Mouse (Mus musculus) induced T-regulatory cell, adult 2 months (primary cell): Measurements from ENCODE around the gene Igf2bp2.

ENCODE experiments used
- DNase-seq: peaks from one replicate; pipeline ENCODE4 v3.0.0-alpha.2; 2012; ENCODE audit warnings: low read depth

The Igf2bp2 gene

DNA sequence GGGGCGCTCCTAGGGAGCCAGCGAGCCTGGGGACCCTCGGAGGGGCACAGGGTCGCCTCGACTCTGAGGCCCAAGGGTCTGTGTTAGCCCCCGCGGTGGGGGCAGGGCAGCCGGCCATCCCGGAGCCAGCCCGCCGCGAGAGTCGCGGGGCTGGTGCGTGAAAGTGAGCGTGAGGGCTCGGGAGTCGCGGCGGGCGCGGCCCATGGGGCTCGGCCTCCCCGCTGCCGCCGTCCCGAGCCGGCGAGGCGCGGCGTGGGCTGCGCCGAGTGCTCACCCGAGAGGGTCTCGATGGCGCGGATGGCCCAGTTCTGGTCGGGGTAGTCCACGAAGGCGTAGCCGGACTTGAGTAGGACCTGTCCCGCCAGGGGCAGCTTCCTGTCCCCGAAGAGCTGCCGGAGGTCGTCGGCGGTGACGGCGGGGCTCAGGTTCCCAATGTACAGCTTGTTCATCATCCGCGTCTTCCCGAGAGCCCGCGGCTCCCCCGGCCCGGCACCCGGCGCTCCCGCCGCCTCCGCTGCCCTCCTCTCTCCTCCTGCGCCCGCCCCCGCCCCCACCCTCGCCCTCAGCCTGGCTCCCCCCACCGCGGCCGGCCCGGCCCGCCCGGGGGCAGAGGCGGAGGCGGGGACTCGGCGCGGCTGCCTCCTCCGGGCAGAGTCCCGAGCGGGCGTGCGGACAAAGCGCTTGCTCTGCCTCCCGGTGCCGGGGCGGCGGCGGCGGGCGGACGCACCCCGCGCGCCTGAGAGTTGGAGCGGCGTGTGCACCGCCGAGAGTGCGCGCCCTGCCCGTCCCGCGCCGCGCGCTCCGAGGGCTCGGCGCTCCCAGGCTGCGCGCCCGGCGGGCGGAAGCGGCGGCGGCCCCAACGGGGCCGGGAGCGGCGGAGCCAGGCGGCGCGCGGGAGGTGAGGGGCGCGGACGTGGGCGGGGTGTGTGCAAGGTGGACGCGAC is at the start of gene Igf2bp2:
Gene Igf2bp2 (minus strand): TSS at position 788 of the 944 bp plus-strand sequence.
- peak; percentile 25 for DNase-seq

DNA sequence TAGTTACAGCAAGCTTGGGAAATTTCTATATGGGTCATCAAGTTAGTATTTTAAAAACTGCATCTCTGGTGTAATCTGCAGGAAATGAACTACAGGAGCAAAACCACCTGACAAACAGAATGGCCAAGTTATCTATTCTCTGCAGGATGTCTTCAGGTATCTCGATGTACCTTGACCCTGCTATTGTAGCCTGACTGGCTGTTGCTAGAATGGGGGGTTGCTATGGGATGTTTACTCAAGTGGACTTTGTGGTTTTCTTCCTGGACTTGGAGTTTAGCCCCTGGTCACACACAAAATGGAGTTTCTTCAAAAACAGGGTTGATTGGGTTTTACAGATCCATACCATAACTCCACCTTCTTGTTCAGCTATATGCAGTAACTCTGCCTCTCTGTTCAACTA is 40.4 kb upstream of the Igf2bp2 start:
- no peak for DNase-seq

DNA sequence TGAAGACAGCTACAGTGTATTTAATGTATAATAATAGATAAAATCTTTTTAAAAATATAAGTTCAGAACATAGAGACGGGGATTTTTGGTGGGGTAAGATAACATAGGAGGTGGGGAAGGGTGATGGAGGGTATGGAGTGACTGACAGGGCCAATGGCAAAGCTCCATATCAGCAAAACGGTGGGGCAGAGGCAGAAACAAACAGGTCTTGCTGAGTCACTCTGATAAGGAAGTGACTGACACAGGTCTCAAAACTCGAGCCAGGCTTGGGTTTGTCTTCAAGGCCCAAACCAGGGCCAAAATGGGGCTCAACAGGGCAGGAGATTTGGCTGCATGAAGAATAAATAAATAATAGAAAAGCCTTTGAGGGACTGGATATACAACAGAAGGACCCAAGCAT is 38.8 kb upstream of the Igf2bp2 start:
- DNase-seq: no peak

DNA sequence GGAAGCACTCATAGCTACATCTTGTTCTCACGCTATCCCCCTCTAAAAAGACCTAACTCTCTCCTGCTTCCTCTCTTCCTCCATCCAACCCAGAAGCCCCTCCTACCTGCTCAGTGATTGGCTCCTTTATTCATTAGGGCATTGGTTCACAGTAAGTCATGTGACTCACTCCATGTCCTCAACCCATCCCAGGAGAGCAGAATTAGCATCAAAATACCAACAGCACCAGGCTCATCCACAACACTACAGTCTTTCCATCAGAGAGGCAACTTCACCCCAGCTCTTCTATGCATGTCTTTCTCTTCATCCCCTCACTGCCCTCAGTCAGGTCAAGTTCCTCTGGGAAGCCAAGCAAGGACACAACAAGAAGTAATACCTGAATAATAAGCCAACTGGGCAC is 37.4 kb upstream of the Igf2bp2 start:
- no peak for DNase-seq

DNA sequence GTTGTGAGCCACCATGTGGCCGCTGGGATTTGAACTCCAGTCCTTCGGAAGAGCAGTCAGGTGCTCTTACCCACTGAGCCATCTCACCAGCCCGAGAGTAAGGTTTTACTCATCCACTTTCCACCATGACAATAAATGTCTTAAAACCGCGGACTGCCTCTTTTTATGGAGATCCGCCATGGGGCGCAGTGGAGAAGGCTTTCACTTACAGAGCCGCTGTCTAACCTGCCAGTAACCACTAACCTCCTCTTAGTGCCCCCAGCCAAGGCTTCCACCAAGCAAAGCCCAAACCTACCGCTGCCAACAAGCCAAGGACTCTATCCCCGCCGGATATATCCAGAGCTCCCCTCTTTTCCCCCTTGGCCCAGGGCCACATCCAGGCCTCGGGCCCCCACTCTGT is 24.3 kb upstream of the Igf2bp2 start:
- DNase-seq: no peak

DNA sequence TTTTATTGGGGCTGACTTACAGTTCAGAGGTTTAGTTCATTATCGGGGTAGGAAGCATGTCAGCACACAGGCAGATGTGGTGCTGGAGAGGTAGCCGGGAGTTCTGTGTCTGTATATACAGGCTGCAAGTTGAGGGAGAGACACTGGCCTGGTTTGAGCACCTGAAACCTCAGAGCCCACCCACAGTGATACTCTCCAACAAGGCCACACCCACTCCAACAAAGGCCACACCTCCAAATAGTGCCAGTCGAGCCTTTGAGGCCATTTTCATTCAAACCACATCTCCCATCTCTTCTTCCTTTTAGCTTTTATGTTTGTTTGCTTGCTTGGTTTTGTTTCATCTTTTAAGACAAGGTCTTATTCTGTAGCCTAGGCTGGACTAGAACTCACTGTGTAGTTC is 22.3 kb upstream of the Igf2bp2 start:
- no peak for DNase-seq

DNA sequence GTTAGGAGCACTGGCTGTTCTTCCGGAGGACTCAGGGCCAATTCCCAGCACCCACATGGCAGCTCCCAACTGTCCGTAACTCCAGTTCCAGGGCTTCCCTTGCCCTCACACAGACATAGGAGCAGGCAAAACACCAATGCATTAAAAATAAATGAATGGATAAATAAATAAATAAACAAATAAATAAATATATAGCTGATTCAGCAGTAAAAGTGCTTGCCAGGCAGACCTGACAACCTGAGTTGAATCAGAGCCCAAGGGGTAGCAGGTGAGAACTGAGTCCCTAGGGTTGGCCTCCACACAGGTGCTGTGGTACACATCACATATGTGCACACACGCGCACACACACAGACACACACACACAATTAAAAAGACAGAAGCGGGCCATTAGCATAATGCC is 21.0 kb upstream of the Igf2bp2 start:
- DNase-seq: no peak

DNA sequence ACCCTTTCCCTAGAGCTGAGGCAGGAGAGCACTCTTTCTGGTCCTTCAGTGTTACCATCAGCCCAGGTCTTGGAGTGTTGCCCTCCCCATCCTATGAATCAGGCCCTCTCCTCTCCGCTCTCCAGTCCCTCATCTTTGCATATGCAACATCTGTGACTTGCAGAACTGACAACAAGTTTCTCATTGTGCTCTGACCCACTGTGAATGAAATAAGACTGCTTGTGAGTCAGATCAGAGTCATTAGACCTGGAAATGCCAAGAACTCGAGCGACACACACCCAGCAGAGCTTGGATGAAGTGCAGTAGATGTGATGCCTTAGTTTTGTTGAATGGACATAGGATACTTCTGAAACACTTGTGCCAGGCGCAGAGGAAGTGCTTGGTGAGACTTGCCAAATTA is 19.2 kb upstream of the Igf2bp2 start:
- DNase-seq: no peak

DNA sequence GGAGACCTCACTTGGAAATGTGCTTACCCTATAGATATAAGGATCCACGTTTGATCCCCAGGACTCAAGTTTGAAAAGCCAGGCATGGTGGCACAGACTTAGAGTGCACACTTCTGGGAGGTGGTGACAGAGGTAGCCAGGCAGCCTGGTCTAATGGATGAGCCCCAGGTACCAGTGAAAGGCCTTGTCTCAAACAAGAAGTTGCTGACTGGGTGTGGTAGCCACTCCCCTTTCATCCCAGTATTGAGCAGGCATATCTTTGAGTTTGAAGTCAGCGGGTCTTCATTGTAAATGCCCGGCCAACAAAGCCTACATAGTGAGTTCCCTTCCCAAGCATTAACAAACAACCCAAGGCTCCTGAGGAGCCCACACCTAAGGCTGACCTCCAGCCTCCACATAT is 15.7 kb upstream of the Igf2bp2 start:
- DNase-seq: no peak

DNA sequence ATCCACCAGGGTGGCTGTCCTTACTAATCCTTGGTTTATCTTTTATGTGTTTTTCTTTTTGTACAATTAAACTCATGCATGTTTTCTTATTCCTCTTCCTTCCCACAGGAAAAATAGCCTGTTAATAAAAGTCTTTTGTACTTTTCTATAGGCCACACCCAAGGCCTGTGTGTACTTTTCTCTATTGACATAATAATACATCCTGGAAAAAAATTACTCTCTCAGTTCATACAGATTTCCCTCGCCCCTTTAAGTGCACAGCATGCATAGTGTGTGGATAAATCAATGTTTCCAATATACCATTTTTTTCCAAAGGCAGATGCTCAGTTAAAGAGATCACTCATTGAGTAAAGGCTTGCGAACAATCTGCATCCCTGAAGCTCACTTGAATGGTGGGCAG is 14.9 kb upstream of the Igf2bp2 start:
- DNase-seq: no peak

DNA sequence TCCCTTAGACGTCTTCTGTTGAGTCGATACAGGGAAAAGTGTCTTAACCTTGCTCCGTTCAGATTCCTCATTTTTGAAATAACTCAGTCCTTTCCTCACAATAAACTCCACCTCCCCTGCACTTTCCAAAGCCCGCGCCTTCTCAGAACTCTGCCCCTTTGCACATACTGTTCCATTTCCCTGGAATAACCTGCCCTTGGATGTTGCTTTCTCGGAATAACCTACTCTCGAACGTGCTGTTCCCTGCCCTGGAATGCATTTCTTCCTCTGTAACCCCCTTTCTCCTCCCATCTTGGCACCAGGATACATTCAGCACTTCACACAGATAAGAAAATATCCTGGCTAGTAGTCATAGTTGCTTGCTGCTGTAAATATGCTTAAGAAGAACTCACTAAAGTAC is 5.6 kb upstream of the Igf2bp2 start:
- DNase-seq: no peak

DNA sequence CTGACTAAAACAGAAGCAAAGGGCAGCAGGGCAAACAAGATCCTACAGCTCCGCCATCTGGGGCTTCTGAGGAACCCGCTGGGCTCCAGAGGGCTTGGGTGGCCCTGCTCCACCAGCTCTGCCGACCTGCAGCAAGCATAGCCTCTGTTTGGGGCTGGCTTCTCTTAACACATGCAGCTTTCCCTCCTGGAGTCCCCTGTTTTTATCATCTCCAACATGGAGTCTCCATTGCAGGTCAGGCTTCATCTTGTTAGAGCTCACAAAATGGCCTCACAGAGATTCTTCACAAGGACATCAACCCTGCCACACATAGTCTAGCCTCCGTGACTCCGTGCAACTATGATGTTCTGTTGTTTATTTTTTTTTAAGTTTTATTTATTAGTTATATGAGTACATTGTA is 2.5 kb upstream of the Igf2bp2 start:
- no peak for DNase-seq

DNA sequence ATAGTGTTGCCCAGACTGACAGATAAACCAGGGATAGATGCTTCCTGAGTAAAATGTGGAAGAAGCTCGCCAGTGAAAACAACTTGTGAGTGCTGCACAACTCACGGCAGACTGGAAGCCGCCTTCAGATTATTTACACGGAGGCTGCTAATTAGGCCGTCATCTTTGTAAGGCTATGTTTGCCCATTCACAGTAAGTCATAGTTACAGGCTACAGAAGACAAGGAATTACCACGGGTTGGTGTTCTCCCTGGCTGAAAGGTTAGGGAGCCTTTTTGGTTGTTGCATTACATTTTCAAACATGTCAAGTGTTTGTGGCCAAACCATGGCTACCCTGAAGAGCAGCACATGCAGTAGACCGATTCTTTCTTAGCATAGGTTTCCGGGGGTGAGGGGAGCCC is 1.3 kb upstream of the Igf2bp2 start:
- DNase-seq: no peak

DNA sequence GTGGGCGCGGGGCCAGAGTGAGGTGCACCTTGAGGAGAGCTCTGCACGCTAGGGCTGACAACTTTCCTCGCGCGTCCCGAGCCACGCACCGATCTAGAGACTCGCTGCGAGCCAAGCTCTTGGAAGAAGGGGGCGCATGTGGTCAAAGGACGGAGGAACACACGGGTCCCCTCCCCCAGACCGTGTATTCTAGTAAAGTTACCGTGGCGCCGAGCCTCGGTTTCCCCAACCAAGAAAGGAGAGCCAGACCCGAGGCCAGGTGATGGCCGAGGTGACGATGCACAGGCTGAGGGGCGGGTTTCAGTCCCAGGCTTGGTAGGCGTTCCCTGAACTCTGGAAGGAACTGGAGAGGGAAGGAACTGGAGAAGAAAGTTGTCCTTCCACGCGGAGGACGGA is 355 bp upstream of the Igf2bp2 start:
- no peak for DNase-seq

DNA sequence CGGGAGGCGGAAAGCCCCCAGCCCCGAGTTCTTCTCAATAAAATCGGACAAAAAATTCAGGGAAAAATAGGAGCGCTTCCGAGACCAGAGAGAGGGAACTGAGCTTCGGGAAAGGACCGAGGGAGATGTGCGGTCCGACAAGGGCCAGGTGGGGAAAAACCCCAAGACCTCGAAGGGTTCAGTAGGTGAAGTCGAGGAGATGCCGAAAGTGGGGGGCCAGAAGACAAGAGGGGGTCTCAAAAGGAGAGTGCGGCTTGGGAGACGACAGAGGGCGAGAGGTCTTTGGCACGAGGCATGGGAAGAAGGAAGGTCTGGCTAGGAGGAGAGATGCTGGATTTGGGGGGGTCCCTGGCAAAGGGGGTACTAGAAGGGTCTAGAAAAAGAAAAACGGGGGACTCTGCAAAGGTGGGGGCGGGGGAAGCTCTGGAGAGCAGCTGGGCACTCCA is 1.0 kb downstream of the Igf2bp2 start:
- peak; percentile 3 for DNase-seq

DNA sequence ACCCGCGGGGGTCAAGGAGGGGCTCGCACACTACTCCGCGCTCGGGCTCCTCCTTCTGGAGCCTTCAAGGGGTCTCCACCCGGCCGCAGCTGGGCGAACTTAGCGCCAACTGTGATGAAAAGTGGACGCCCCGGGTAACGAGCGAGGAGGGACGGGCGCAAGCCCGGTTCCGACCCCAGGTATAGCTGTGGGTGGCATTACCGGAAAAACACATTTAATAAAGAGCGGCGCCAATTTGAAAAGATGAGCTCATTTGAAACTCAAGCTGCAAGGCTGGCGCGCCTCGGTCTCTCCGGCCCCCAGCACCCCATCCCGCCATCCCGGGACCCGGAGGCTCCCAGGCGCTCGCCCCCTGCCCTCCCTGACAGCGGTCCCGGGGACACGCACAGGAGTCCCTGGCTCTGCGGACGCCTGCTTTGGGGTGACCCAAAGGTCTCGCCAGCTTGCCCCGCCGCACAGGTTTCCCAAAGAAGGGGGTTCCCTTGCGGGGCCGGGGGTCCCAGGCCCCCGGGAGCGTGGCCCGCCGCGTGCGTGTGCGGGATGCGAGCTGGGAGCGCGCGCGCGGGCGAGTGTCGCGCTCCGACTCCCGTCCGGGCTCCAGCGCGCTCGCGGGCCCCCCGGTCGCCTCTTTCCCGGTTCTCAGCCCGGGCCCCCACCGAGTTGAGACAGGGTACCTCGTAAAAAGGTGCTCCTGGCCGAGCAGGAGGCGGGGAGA is 1.6 kb downstream of the Igf2bp2 start:
- no peak for DNase-seq

DNA sequence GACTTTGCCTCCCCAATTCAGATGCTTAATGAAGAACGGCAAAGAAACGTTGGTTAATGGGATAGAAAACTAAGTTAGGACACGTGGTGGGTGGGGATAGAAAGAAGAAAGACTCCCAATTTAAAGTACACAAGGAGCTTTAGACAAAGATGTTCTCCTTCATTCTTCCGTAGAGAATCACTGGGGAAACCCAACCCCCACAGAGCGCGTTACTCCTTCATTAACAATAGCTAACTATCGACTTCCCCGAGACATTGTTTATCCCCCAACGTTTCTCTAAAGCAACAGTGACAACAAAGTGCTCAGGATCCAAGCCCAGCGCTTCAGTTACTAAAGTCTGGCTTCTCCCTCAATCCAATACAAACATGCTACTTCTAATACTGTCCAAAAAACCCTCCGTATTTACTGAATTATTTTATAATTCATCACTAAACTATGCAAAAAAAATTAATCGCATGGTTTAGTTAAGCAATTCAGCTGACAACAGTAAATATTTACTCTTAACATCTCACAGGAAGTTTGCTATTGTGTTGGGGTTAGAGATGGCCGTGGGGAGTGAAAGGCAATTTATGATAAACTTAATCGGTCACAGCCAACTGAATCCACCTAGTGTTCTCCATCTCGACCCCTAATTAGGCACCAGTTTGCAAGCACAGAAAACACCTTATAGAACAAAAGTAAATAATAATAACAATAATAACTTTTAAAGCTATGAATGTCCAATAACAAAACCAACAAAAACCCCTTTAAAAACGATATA is 2.5 kb downstream of the Igf2bp2 start:
- no peak for DNase-seq

DNA sequence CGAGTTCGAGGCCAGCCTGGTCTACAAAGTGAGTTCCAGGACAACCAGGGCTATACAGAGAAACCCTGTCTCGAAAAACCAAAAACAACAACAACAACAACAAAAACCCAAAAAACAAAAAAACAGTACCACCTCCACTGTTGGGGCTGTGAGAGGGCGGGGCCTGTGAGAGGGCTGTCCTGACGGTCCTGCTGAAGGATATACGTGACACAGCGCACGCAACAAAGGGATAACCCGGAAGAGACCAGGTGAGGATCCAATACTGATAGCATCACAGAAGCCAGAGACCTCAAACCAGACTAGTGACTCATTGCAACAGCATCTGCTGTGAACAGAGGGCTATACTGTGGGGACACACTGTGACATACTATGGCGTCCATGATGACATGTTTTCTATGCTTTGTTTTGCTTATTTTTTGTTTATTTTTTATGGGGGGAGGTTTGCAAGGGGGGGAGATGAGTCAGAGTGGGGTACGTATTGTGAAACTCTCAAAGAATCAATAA is 10.1 kb downstream of the Igf2bp2 start:
- DNase-seq: no peak

DNA sequence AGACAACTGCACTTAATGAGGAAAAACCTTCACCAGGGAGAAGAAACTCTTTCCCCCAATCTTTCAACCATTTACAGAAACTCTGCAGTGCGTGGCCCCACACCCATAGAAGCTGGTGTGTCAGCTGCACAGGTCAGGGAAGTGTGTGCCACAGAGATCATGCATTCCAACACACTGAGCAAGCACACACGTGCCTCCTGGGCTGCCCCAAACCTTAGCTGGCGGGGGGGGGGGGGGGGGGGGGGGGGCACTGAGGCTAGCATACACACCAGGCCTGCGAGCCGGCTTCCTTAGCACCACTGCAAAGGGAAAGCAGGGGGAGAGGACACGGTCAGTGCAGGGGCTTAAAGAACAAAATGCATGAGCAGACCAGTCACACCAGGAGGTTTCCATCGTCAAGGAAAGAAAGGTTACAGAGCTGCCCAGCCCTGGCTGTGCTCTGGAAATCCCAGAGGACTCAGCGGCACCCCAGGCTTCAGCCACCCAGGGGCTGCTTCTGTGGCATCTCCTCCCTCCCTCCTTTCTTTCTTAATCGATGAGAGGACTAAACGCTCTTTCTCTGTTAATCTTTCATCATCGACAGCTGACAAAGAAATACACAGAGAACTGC is 11.3 kb downstream of the Igf2bp2 start:
- no peak for DNase-seq

DNA sequence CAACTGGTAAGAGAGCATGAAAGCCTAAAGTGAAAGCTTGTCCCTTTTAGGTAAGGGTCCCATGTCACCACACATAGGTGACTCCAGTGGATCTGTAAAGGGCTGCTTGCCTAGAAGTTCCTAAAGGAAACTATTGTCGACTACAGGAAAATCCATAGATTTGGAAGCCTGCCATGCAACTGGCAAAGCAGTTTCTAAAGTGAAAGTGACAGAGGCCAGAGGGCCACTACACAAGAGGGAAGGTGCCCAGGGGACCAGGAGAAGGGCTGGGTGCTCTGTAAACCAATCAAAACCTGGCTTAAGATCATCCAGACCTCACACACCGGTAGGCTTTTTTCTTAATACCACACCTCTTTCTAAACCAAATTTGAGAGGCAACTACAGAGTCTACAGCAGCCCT is 12.7 kb downstream of the Igf2bp2 start:
- no peak for DNase-seq

DNA sequence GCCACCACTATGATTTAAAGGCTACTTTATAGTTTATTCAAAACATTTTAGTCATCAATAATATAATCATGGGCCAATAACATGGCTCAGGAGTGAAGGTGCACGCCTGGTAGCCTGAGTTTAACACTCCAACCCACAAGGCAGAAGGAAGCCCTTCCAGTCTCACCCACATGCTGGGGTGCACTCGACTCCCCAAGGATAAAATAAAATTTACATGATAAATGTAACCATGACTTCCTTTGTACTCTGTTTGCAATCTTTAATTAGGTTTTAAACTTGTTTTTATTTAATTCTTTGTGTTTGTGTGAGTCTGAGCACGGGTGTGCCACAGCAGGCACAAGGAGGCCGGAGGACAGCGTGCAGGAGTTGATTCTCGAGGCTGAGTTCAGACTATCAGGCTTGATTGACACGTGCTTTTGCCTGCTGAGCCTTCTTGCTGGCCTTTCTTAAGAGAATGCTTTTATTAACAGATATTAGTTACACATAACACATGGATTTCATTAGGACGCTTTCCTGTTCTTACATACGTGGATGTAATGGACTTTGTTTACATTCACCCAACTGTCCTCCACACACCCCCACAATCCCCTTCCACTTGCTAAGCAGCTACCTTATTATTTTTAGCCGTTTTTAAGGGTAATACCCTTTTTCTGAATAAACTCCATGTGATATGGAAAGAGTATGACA is 13.3 kb downstream of the Igf2bp2 start:
- no peak for DNase-seq
